Mouse (Mus musculus): ENCODE data around the gene Qpct.

The Qpct gene

GRCm38 (mm10) chr17:79060221-79060620 is 8.5 kb downstream of the Qpct start:
- Histone ChIP-seq H3K4me3 (replicated peaks; ENCODE audit: low read length) (no peak overlapping the region), H3K27me3 (ENCODE audit: insufficient read depth, low read length) (no peaks in the 10 kb centered on the region), H3K36me3 (ENCODE audit: insufficient read depth, low read length) (no peaks in the 10 kb centered on the region), H3K9me3 (ENCODE audit: low read length) (peaks cover 15% of the 10 kb centered on the region), H3K4me1 (replicated peaks; ENCODE audit: low read depth, low read length) (peaks cover 24% of the 10 kb centered on the region)
- TF ChIP-seq CTCF (conservative IDR thresholded peaks at IDR 0.05; ENCODE audit: low read length) (no peak), POU5F1 (IDR thresholded peaks at IDR 0.05; ENCODE audit: borderline replicate concordance, low read length) (no peak), NANOG (IDR thresholded peaks at IDR 0.05; ENCODE audit: borderline replicate concordance, low read length) (no peak)

DNA sequence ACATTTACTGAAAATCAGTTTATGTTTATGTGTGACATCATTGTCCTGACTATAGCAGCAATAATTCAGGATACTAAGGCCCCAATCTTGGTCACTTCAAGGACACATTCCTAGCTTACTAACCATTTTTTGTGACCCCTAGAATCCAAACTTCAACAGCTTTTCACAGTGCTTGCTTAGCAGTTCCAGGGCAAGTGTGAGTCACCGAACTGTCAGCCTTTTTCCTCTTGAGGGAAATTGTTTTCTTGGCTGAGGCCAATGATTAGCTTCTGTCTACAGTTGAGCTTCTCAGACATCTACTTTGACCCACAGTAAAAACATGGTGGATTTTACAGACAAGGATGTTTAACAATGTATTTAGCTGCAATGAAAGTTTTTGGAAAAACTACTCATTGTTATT is 12.5 kb downstream of the Qpct start:
- Histone ChIP-seq H3K4me1 (replicated peaks; ENCODE audit: low read depth, low read length) (peaks cover 21% of the 10 kb centered on the region), H3K36me3 (ENCODE audit: insufficient read depth, low read length) (no peaks in the 10 kb centered on the region), H3K4me3 (replicated peaks; ENCODE audit: low read length) (no peak overlapping the region), H3K9me3 (ENCODE audit: low read length) (peaks cover 15% of the 10 kb centered on the region), H3K27me3 (ENCODE audit: insufficient read depth, low read length) (no peaks in the 10 kb centered on the region)
- no peak for TF ChIP-seq NANOG (IDR thresholded peaks at IDR 0.05; ENCODE audit: borderline replicate concordance, low read length)
- TF ChIP-seq POU5F1 (IDR thresholded peaks at IDR 0.05; ENCODE audit: borderline replicate concordance, low read length) = no peak
- TF ChIP-seq CTCF (conservative IDR thresholded peaks at IDR 0.05; ENCODE audit: low read length) = no peak

GRCm38 (mm10) chr17:79068581-79068980 is 16.9 kb downstream of the Qpct start:
- peaks cover 7% of the 10 kb centered on the region for H3K9me3 ChIP-seq (ENCODE audit: low read length)
- H3K36me3 ChIP-seq (ENCODE audit: insufficient read depth, low read length) = no peaks in the 10 kb centered on the region
- no peak overlapping the region for H3K4me3 ChIP-seq (replicated peaks; ENCODE audit: low read length)
- no peaks in the 10 kb centered on the region for H3K27me3 ChIP-seq (ENCODE audit: insufficient read depth, low read length)
- H3K4me1 ChIP-seq (replicated peaks; ENCODE audit: low read depth, low read length) = peaks cover 25% of the 10 kb centered on the region
- TF ChIP-seq NANOG (IDR thresholded peaks at IDR 0.05; ENCODE audit: borderline replicate concordance, low read length) (no peak), POU5F1 (IDR thresholded peaks at IDR 0.05; ENCODE audit: borderline replicate concordance, low read length) (no peak), CTCF (conservative IDR thresholded peaks at IDR 0.05; ENCODE audit: low read length) (no peak)

DNA sequence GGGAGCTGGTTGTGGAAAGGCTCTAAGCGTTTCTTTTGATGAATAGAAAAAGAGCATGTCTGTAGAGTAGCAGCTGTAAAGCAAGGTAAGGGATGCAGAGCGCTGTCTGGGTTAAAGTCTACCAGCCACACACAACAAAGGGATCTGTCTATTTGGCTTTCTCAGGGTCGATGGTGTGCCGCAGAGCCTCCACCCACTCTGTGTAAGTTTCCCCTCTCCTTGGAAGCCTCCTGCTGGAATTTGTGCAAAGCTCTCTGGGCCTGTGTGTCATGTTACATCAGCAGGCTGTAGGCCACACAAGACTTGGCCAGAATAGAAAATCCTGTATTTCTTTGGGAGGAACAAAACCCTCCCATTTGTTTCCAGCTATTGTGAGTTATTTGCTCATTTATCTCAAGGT is 17.3 kb downstream of the Qpct start:
- H3K36me3 ChIP-seq (ENCODE audit: insufficient read depth, low read length) = no peaks in the 10 kb centered on the region
- H3K4me3 ChIP-seq (replicated peaks; ENCODE audit: low read length) = no peak overlapping the region
- peaks cover 3% of the 10 kb centered on the region for H3K9me3 ChIP-seq (ENCODE audit: low read length)
- H3K4me1 ChIP-seq (replicated peaks; ENCODE audit: low read depth, low read length) = peaks cover 25% of the 10 kb centered on the region
- no peaks in the 10 kb centered on the region for H3K27me3 ChIP-seq (ENCODE audit: insufficient read depth, low read length)
- TF ChIP-seq POU5F1 (IDR thresholded peaks at IDR 0.05; ENCODE audit: borderline replicate concordance, low read length) (no peak), CTCF (conservative IDR thresholded peaks at IDR 0.05; ENCODE audit: low read length) (no peak), NANOG (IDR thresholded peaks at IDR 0.05; ENCODE audit: borderline replicate concordance, low read length) (no peak)

- Histone ChIP-seq H3K36me3 (ENCODE audit: insufficient read depth, low read length) (no peaks in the 10 kb centered on the region), H3K4me3 (replicated peaks; ENCODE audit: low read length) (no peak overlapping the region), H3K9me3 (ENCODE audit: low read length) (no peaks in the 10 kb centered on the region), H3K4me1 (replicated peaks; ENCODE audit: low read depth, low read length) (peaks cover 25% of the 10 kb centered on the region), H3K27me3 (ENCODE audit: insufficient read depth, low read length) (no peaks in the 10 kb centered on the region)
- no peak for TF ChIP-seq NANOG (IDR thresholded peaks at IDR 0.05; ENCODE audit: borderline replicate concordance, low read length)
- no peak for TF ChIP-seq CTCF (conservative IDR thresholded peaks at IDR 0.05; ENCODE audit: low read length)
Observed at GRCm38 (mm10) chr17:79069766-79070480, 18.2 kb downstream of the Qpct start.

GRCm38 (mm10) chr17:79071951-79072350 is 20.2 kb downstream of the Qpct start:
- Histone ChIP-seq H3K4me3 (replicated peaks; ENCODE audit: low read length) (0 out of 2 replicates have a peak overlapping the region, but pooled peaks have one; percentile 35), H3K27me3 (ENCODE audit: insufficient read depth, low read length) (no peaks in the 10 kb centered on the region), H3K4me1 (replicated peaks; ENCODE audit: low read depth, low read length) (peaks cover 25% of the 10 kb centered on the region), H3K9me3 (ENCODE audit: low read length) (no peaks in the 10 kb centered on the region), H3K36me3 (ENCODE audit: insufficient read depth, low read length) (no peaks in the 10 kb centered on the region)
- TF ChIP-seq NANOG (IDR thresholded peaks at IDR 0.05; ENCODE audit: borderline replicate concordance, low read length) (no peak), POU5F1 (IDR thresholded peaks at IDR 0.05; ENCODE audit: borderline replicate concordance, low read length) (no peak), CTCF (conservative IDR thresholded peaks at IDR 0.05; ENCODE audit: low read length) (no peak)

DNA sequence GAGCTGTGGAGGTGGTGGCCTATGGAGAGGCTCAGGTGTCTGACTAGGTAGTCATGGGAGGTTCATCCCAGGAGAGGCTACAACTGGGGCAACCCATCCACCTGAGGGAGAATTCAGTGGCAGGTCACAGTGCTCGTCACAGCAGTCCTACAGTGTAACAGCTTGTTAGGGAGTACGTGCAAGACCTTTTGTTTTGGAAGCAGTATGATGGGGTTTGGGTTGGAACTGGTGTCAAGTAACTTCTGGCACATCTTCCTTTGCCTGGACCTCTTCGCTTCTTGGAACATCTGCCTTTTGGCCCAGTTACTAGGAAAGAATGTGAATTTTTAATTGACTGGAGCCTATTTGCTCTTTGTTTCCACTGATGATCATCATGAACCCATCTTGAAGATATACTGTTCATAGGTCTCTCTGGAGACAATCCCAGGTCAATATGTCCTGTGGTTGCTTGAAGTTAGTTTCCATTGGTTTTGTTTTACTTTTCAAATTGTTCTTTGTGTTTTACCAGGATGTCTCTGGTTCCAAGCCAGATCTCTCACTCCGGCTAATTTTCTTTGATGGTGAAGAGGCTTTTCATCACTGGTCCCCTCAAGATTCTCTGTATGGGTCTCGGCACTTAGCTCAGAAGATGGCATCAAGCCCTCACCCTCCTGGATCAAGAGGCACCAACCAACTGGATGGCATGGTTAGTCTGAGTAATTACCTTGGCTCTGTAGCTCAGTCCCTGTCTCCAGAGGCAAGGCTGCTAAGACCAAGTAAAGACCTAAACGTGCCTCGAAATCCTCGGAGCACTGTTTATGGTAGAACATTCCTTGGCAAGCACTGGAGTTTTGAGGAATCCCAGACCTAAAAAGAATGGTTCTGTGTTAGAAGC is 25.5 kb downstream of the Qpct start:
- no peaks in the 10 kb centered on the region for H3K9me3 ChIP-seq (ENCODE audit: low read length)
- no peak overlapping the region for H3K4me3 ChIP-seq (replicated peaks; ENCODE audit: low read length)
- H3K4me1 ChIP-seq (replicated peaks; ENCODE audit: low read depth, low read length) = peaks cover 4% of the 10 kb centered on the region; the same call in 1 of the 2 replicates
- no peak for TF ChIP-seq POU5F1 (IDR thresholded peaks at IDR 0.05; ENCODE audit: borderline replicate concordance, low read length)
- TF ChIP-seq NANOG (IDR thresholded peaks at IDR 0.05; ENCODE audit: borderline replicate concordance, low read length) = no peak
- no peak for TF ChIP-seq CTCF (conservative IDR thresholded peaks at IDR 0.05; ENCODE audit: low read length)
- H3K27me3 ChIP-seq (ENCODE audit: insufficient read depth, low read length) = no peaks in the 10 kb centered on the region
- no peaks in the 10 kb centered on the region for H3K36me3 ChIP-seq (ENCODE audit: insufficient read depth, low read length)

GRCm38 (mm10) chr17:79077848-79078146 is 26.1 kb downstream of the Qpct start:
- Histone ChIP-seq H3K9me3 (ENCODE audit: low read length) (peaks cover 4% of the 10 kb centered on the region; the same call in 1 of the 2 replicates), H3K4me3 (replicated peaks; ENCODE audit: low read length) (no peak overlapping the region), H3K27me3 (ENCODE audit: insufficient read depth, low read length) (no peaks in the 10 kb centered on the region), H3K36me3 (ENCODE audit: insufficient read depth, low read length) (no peaks in the 10 kb centered on the region), H3K4me1 (replicated peaks; ENCODE audit: low read depth, low read length) (peaks cover 3% of the 10 kb centered on the region; the same call in 1 of the 2 replicates)
- TF ChIP-seq CTCF (conservative IDR thresholded peaks at IDR 0.05; ENCODE audit: low read length) (no peak), NANOG (IDR thresholded peaks at IDR 0.05; ENCODE audit: borderline replicate concordance, low read length) (no peak), POU5F1 (IDR thresholded peaks at IDR 0.05; ENCODE audit: borderline replicate concordance, low read length) (no peak)

Data from E14TG2a.4 (cell line).